Mouse (Mus musculus): Measurements from ENCODE around the gene Jarid2.

- TF ChIP-seq CTCF (IDR thresholded peaks at IDR 0.05; ENCODE audit: control insufficient read depth, insufficient read depth, insufficient read length) (no peak), MYOD1 (IDR thresholded peaks at IDR 0.05; ENCODE audit: control insufficient read depth, insufficient read length, low read depth) (no peak), MAX (IDR thresholded peaks at IDR 0.05) (no peak)
Observed at GRCm38 (mm10) chr13:44896211-44896610, 166.9 kb downstream of the Jarid2 start.
